Mouse (Mus musculus): ENCODE data around the gene Scand1. TPM values are rescaled to one million over a fixed set of nuclear protein-coding genes. Genes with fewer than 3 reads are reported as not detected.

The Scand1 gene
- polyA plus RNA-seq, 1 experiment from 2014 or later, result 67.3 TPM

DNA sequence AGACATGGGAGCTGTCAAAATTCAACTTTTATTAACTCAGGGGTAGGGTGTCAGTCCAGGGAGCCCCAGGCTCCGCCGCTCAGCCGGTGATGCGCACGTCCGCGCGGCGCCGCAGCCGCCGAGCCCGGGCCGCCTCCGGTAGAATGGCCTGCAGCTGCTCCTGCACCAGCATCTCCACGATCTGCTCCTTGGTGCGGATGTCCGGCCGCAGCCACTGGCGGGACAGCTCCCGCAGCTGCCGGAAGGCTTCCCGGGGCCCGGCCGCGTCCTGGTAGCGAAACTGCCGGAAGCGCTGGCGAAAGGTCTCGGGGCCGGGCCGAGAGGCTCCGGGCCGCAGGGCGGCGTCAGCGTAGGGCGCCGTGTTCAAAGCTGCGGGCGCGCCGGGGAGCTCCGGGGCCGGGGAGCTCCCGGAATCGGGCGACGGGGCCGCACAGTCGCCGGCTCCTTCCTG is 638 bp downstream of the Scand1 start:
- peak overlapping the region; percentile 92 for H3K9ac ChIP-seq (ENCODE audit: low read length)
- H3K36me3 ChIP-seq (ENCODE audit: control insufficient read depth, insufficient read depth, low read length), result peaks cover 6% of the 10 kb centered on the region; the same call in 1 of the 2 replicates
- WGBS, result under 1% methylated on average over 53 of the region's 53 CpGs
- H3K27ac ChIP-seq (ENCODE audit: low read depth, low read length), result peak overlapping the region; percentile 94
- H3K27me3 ChIP-seq (replicated peaks; ENCODE audit: control insufficient read depth, insufficient read depth, low read length), result no peaks in the 10 kb centered on the region
- no peak for DNase-seq (ENCODE audit: low spot score)
- peak; percentile 43 for ATAC-seq
- peak overlapping the region; percentile 93 for H3K4me3 ChIP-seq (ENCODE audit: low read depth, low read length)
- H3K4me1 ChIP-seq (ENCODE audit: control insufficient read depth, insufficient read depth, low read length), result no peaks in the 10 kb centered on the region
- H3K9me3 ChIP-seq (replicated peaks; ENCODE audit: control insufficient read depth, low read length), result no peaks in the 10 kb centered on the region
- peak overlapping the region; percentile 83 for H3K4me2 ChIP-seq (ENCODE audit: low read length)

DNA sequence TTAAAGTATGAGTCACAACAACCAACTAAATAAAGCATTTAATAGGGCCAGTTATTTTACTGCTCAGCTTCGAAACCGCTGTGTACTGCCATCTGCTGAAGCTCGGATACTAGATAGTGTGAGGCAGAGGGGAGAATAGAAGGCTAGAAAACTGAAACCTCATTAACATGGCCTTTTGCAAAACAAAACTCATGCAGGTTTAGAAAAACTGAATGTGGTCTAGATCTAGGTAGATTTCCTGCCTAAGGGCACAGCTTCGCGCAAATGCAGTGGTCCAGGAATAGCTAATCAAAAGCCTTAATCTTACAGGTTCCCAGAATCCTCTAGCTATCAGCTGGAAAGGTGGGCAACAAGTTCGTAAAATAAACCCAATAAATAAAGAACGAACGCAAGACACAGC is 1.1 kb downstream of the Scand1 start:
- Histone ChIP-seq H3K9me3 (replicated peaks; ENCODE audit: control insufficient read depth, low read length) (no peaks in the 10 kb centered on the region), H3K27ac (ENCODE audit: low read depth, low read length) (peak overlapping the region; percentile 94), H3K27me3 (replicated peaks; ENCODE audit: control insufficient read depth, insufficient read depth, low read length) (no peaks in the 10 kb centered on the region), H3K4me3 (ENCODE audit: low read depth, low read length) (peak overlapping the region; percentile 93), H3K36me3 (ENCODE audit: control insufficient read depth, insufficient read depth, low read length) (peaks cover 10% of the 10 kb centered on the region; the same call in 1 of the 2 replicates), H3K9ac (ENCODE audit: low read length) (peak overlapping the region; percentile 92), H3K4me2 (ENCODE audit: low read length) (peak overlapping the region; percentile 83), H3K4me1 (ENCODE audit: control insufficient read depth, insufficient read depth, low read length) (no peaks in the 10 kb centered on the region)
- DNase-seq (ENCODE audit: low spot score) (peak; percentile 33), ATAC-seq (0 out of 2 replicates have a peak, but pooled peaks have one; percentile 4)
- WGBS, result 18% methylated on average over 8 of the region's 8 CpGs

DNA sequence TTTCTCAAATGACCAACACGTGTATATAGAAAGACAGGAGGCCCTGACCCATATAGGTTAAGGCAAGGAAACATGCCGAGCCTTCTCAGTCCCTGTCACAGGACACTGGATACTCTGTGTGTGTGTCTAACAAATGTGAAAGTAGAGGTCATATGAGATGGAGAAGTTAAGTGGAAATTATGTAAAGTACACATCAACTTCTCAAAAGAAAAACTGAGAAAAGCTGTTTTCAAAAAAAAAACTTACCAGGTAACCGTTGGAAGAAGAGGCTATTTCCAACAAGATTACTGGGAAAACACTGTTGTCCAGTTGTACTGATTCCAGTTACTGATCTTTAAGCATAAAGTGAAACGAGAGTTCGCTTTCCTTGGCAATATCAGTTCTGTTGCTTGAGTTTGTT is 1.6 kb downstream of the Scand1 start:
- Histone ChIP-seq H3K27ac (ENCODE audit: low read depth, low read length) (no peak overlapping the region), H3K36me3 (ENCODE audit: control insufficient read depth, insufficient read depth, low read length) (peaks cover 11% of the 10 kb centered on the region; the same call in 1 of the 2 replicates), H3K4me3 (ENCODE audit: low read depth, low read length) (peak overlapping the region; percentile 93; the same call in 1 of the 2 replicates), H3K27me3 (replicated peaks; ENCODE audit: control insufficient read depth, insufficient read depth, low read length) (no peaks in the 10 kb centered on the region), H3K9me3 (replicated peaks; ENCODE audit: control insufficient read depth, low read length) (no peaks in the 10 kb centered on the region), H3K9ac (ENCODE audit: low read length) (no peak overlapping the region), H3K4me1 (ENCODE audit: control insufficient read depth, insufficient read depth, low read length) (no peaks in the 10 kb centered on the region), H3K4me2 (ENCODE audit: low read length) (peak overlapping the region; percentile 83)
- 88% methylated on average over 5 of the region's 5 CpGs for WGBS
- ATAC-seq (no peak), DNase-seq (ENCODE audit: low spot score) (no peak)

DNA sequence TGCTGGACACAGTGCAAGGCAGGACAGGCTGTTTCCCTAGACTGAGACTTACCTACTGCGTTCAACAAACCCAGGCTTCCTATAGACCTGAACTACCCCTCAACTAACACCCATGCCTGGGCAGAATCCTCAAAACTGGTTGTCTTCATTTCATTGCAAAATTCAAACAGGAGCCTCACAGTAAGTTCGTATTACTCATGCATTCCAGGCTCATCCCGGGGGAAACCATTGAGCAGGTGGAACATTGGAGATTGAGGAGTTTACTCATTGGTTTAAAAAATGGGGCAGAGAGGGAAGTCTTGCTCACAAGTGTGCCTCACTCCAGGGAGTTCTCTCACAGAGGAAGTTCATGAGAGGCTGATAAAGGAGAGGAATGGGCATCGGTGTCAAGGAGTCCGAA is 2.0 kb downstream of the Scand1 start:
- H3K36me3 ChIP-seq (ENCODE audit: control insufficient read depth, insufficient read depth, low read length), result peaks cover 14% of the 10 kb centered on the region
- no peaks in the 10 kb centered on the region for H3K9me3 ChIP-seq (replicated peaks; ENCODE audit: control insufficient read depth, low read length)
- H3K9ac ChIP-seq (ENCODE audit: low read length), result no peak overlapping the region
- H3K27me3 ChIP-seq (replicated peaks; ENCODE audit: control insufficient read depth, insufficient read depth, low read length), result no peaks in the 10 kb centered on the region
- no peak for ATAC-seq
- no peaks in the 10 kb centered on the region for H3K4me1 ChIP-seq (ENCODE audit: control insufficient read depth, insufficient read depth, low read length)
- DNase-seq (ENCODE audit: low spot score), result no peak
- H3K4me2 ChIP-seq (ENCODE audit: low read length), result no peak overlapping the region
- 97% methylated on average over 5 of the region's 5 CpGs for WGBS
- no peak overlapping the region for H3K4me3 ChIP-seq (ENCODE audit: low read depth, low read length)
- no peak overlapping the region for H3K27ac ChIP-seq (ENCODE audit: low read depth, low read length)

DNA sequence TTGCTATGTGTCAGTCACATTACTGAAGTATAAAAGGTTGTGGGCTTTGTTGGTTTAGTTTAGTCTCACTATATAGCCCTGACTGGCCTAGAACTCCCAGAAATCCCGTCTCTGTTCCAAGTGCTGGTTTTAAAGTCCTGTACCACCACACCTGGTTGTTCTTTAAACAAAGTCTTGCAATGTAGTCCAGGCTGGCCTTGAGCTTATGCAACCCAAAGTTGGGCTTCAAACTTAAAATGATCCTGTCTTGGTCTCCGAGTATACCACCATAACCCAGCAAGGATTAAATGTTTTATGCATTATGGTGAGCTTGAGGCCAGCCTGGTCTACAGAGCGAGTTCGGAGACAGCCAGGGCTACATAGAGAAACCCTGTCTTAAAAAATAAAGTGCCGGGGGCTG is 2.6 kb downstream of the Scand1 start:
- Histone ChIP-seq H3K27ac (ENCODE audit: low read depth, low read length) (no peak overlapping the region), H3K9ac (ENCODE audit: low read length) (no peak overlapping the region), H3K27me3 (replicated peaks; ENCODE audit: control insufficient read depth, insufficient read depth, low read length) (no peaks in the 10 kb centered on the region), H3K4me3 (ENCODE audit: low read depth, low read length) (no peak overlapping the region), H3K9me3 (replicated peaks; ENCODE audit: control insufficient read depth, low read length) (no peaks in the 10 kb centered on the region), H3K4me1 (ENCODE audit: control insufficient read depth, insufficient read depth, low read length) (no peaks in the 10 kb centered on the region), H3K4me2 (ENCODE audit: low read length) (no peak overlapping the region), H3K36me3 (ENCODE audit: control insufficient read depth, insufficient read depth, low read length) (peaks cover 19% of the 10 kb centered on the region)
- no peak for ATAC-seq
- WGBS, result 96% methylated on average over 5 of the region's 5 CpGs
- no peak for DNase-seq (ENCODE audit: low spot score)

DNA sequence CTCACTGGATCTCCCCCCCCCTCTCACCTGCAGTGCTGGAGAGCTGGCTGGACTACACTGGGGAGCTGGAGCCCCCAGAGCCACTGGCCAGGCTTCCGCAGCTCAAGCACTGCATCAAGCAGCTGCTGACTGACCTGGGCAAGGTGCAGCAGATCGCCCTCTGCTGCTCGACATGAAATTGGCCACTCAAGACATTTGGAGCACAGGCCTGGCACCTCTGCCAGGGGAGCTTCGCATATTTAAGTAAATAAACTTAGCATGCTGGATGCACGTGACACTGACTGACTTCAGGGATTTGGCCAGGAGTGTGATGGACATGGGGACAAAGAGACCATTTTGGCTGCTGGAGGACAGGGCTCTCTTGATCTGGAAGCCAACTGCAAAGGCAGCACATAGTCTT is 5.2 kb downstream of the Scand1 start:
- Histone ChIP-seq H3K4me2 (ENCODE audit: low read length) (no peak overlapping the region), H3K27me3 (replicated peaks; ENCODE audit: control insufficient read depth, insufficient read depth, low read length) (no peaks in the 10 kb centered on the region), H3K27ac (ENCODE audit: low read depth, low read length) (no peak overlapping the region), H3K9me3 (replicated peaks; ENCODE audit: control insufficient read depth, low read length) (no peaks in the 10 kb centered on the region), H3K4me3 (ENCODE audit: low read depth, low read length) (no peak overlapping the region), H3K4me1 (ENCODE audit: control insufficient read depth, insufficient read depth, low read length) (no peaks in the 10 kb centered on the region), H3K36me3 (ENCODE audit: control insufficient read depth, insufficient read depth, low read length) (peaks cover 42% of the 10 kb centered on the region), H3K9ac (ENCODE audit: low read length) (no peak overlapping the region)
- ATAC-seq, result no peak
- DNase-seq (ENCODE audit: low spot score), result peak; percentile 33
- 50% methylated on average over 5 of the region's 5 CpGs for WGBS

DNA sequence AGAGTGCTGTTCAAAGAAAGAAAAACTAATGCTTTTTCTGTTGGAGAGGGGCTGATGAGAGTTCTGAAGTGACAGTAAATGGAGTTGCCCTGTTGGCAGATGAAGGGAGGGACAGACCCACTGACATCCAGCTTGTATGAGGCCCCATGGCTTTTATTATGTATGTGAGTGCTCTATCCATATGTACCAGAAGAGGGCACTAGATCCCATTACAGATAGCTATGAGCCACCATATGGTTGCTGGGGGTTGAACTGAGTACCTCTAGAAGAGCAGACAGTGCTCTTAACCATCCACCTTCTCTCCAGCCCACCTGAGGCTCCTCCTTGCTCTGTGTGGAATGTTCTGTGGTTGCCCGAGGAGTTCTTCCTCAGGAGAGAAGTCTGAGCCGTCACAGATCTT is 6.7 kb downstream of the Scand1 start:
- no peak overlapping the region for H3K9ac ChIP-seq (ENCODE audit: low read length)
- peak; percentile 68 for DNase-seq (ENCODE audit: low spot score)
- H3K4me1 ChIP-seq (ENCODE audit: control insufficient read depth, insufficient read depth, low read length), result no peaks in the 10 kb centered on the region
- H3K4me2 ChIP-seq (ENCODE audit: low read length), result no peak overlapping the region
- peaks cover 56% of the 10 kb centered on the region for H3K36me3 ChIP-seq (ENCODE audit: control insufficient read depth, insufficient read depth, low read length)
- no peaks in the 10 kb centered on the region for H3K9me3 ChIP-seq (replicated peaks; ENCODE audit: control insufficient read depth, low read length)
- no peak overlapping the region for H3K27ac ChIP-seq (ENCODE audit: low read depth, low read length)
- ATAC-seq, result 0 out of 2 replicates have a peak, but pooled peaks have one; percentile 15
- no peaks in the 10 kb centered on the region for H3K27me3 ChIP-seq (replicated peaks; ENCODE audit: control insufficient read depth, insufficient read depth, low read length)
- WGBS, result 78% methylated on average over 2 of the region's 2 CpGs
- no peak overlapping the region for H3K4me3 ChIP-seq (ENCODE audit: low read depth, low read length)

DNA sequence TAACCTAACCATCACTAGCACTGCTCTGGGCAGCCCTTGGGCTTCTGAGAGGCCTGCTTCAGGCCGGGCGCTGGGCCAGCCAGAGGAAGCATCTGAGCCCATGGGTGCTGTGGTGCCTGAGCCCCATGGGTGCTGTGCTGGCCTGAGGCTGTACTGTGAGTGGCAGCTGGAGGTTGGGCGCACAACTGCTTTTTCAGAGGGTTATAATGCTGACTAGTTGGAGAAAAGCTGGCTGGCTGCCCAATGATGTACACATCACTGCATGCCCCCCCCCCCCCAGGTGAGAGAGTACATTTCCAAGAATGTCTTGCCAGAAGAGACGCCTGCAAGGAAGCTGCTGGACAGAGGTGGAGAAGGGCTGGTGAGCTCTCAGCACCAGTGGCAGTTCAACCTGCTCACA is 8.2 kb downstream of the Scand1 start:
- H3K27ac ChIP-seq (ENCODE audit: low read depth, low read length), result no peak overlapping the region
- H3K27me3 ChIP-seq (replicated peaks; ENCODE audit: control insufficient read depth, insufficient read depth, low read length), result no peaks in the 10 kb centered on the region
- no peak overlapping the region for H3K4me2 ChIP-seq (ENCODE audit: low read length)
- no peak for ATAC-seq
- WGBS, result 88% methylated on average over 4 of the region's 4 CpGs
- H3K9ac ChIP-seq (ENCODE audit: low read length), result no peak overlapping the region
- H3K4me3 ChIP-seq (ENCODE audit: low read depth, low read length), result no peak overlapping the region
- no peaks in the 10 kb centered on the region for H3K9me3 ChIP-seq (replicated peaks; ENCODE audit: control insufficient read depth, low read length)
- no peak for DNase-seq (ENCODE audit: low spot score)
- peaks cover 65% of the 10 kb centered on the region for H3K36me3 ChIP-seq (ENCODE audit: control insufficient read depth, insufficient read depth, low read length)
- no peaks in the 10 kb centered on the region for H3K4me1 ChIP-seq (ENCODE audit: control insufficient read depth, insufficient read depth, low read length)

DNA sequence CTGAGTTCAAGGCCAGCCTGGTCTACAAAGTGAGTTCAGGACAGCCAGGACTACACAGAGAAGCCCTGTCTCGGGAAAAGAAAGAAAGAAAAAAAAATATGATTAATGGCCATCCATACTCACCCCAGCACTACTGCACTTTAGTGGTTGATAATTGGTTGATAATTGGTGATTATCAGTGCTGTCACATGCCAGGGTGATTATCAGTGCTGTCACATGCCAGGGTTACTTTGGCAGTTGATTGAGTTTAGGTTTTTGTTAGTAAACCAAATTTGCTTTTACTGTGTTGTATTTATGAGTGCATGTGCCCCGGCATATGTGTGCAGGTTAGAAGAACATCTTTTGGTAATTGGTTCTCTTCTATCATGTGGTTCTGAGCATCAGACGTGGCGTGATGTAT is 10.4 kb downstream of the Scand1 start:
- Histone ChIP-seq H3K4me3 (ENCODE audit: low read depth, low read length) (no peak overlapping the region), H3K36me3 (ENCODE audit: control insufficient read depth, insufficient read depth, low read length) (peaks cover 78% of the 10 kb centered on the region), H3K9me3 (replicated peaks; ENCODE audit: control insufficient read depth, low read length) (no peaks in the 10 kb centered on the region), H3K27me3 (replicated peaks; ENCODE audit: control insufficient read depth, insufficient read depth, low read length) (no peaks in the 10 kb centered on the region), H3K4me2 (ENCODE audit: low read length) (no peak overlapping the region), H3K4me1 (ENCODE audit: control insufficient read depth, insufficient read depth, low read length) (no peaks in the 10 kb centered on the region), H3K27ac (ENCODE audit: low read depth, low read length) (no peak overlapping the region), H3K9ac (ENCODE audit: low read length) (no peak overlapping the region)
- DNase-seq (ENCODE audit: low spot score) (no peak), ATAC-seq (no peak)
- WGBS, result 89% methylated on average over 4 of the region's 4 CpGs
